Mouse (Mus musculus) CH12.LX (cell line): ENCODE measurements around the gene Ubxn6. TPM values are rescaled to one million over a fixed set of nuclear protein-coding genes. Genes with fewer than 3 reads are reported as not detected.

Source experiments
- DNase-seq: peaks from one replicate; pipeline ENCODE4 v3.0.0-alpha.2; 2013; ENCODE audit errors: extremely low read depth
- H3K27ac ChIP-seq: 2 replicates; pipeline ENCODE4 v1.5.1; 2012; ENCODE audit warnings: low read depth, mild to moderate bottlenecking, control low read depth, moderate library complexity; ENCODE audit not compliant: insufficient read depth
- H3K27me3 ChIP-seq: replicated peaks from 2 replicates; pipeline ENCODE3; 2012; ENCODE audit warnings: inconsistent platforms
- H3K36me3 ChIP-seq, 2 experiments: replicated peaks in 1 of 2; 2 replicates each; pipeline versions ENCODE3 to v1.6.1; 2012; ENCODE audit warnings: inconsistent platforms in 1 of 2, low read length in 1 of 2, mild to moderate bottlenecking in 1 of 2, mixed read lengths in 1 of 2, moderate library complexity in 1 of 2; ENCODE audit not compliant: control insufficient read depth in 1 of 2, insufficient read depth in 1 of 2
- H3K4me1 ChIP-seq, 2 experiments: 2 replicates each; pipeline ENCODE4 v1.6.1; 2012; ENCODE audit warnings: inconsistent platforms in 1 of 2, moderate library complexity in 1 of 2; ENCODE audit not compliant: insufficient read depth in 2 of 2, control insufficient read depth in 1 of 2
- H3K4me2 ChIP-seq: 2 replicates; pipeline ENCODE4 v1.6.1; 2012; ENCODE audit warnings: low read depth, mild to moderate bottlenecking, control low read depth; ENCODE audit not compliant: poor library complexity, insufficient read depth, severe bottlenecking
- H3K4me3 ChIP-seq, 3 experiments: fragments of 150-350 bp in 1 of 3; sonication (generic) in 1 of 3; replicated peaks in 1 of 3; 2 replicates each; pipeline versions ENCODE3 to v1.5.1; 2011 to 2012; ENCODE audit warnings: low read depth in 2 of 3, low read length in 2 of 3, mild to moderate bottlenecking in 2 of 3, moderate library complexity in 2 of 3, control low read depth in 1 of 3, improper control_type of control experiment in 1 of 3, inconsistent platforms in 1 of 3, mixed read lengths in 1 of 3; ENCODE audit not compliant: poor library complexity in 1 of 3
- H3K79me2 ChIP-seq: replicated peaks from 2 replicates; pipeline ENCODE4 v1.6.1; 2012; ENCODE audit warnings: mild to moderate bottlenecking, moderate library complexity; ENCODE audit not compliant: control insufficient read depth, poor library complexity, insufficient read depth, severe bottlenecking; ENCODE audit errors: extremely low read depth
- H3K9ac ChIP-seq: 2 replicates; pipeline ENCODE4 v1.6.1; 2012; ENCODE audit warnings: low read depth, mild to moderate bottlenecking, control low read depth, moderate library complexity; ENCODE audit not compliant: insufficient read depth
- H3K9me3 ChIP-seq: replicated peaks from 2 replicates; pipeline ENCODE3; 2012; ENCODE audit warnings: low read length, inconsistent platforms, mixed read lengths
- CTCF ChIP-seq, 2 experiments: IDR thresholded peaks in 1 of 2; conservative IDR thresholded peaks in 1 of 2; 2 replicates each; pipeline ENCODE4 v1.5.1; 2011 to 2012; ENCODE audit warnings: low read depth in 2 of 2, low read length in 2 of 2, improper control_type of control experiment in 1 of 2, inconsistent platforms in 1 of 2, mild to moderate bottlenecking in 1 of 2, moderate library complexity in 1 of 2
- ELF1 ChIP-seq: IDR thresholded peaks from 2 replicates; pipeline ENCODE4 v1.6.1; 2014; ENCODE audit warnings: low read depth, mild to moderate bottlenecking, inconsistent platforms, low read length, improper control_type of control experiment
- ETS1 ChIP-seq: conservative IDR thresholded peaks from 2 replicates; pipeline ENCODE4 v1.6.1; 2012; ENCODE audit warnings: low read depth, mild to moderate bottlenecking, inconsistent platforms, low read length, improper control_type of control experiment, moderate library complexity
- GABPA ChIP-seq: IDR thresholded peaks from 2 replicates; pipeline ENCODE4 v1.6.1; 2012; ENCODE audit warnings: low read depth, low read length, improper control_type of control experiment, inconsistent platforms; ENCODE audit not compliant: insufficient replicate concordance
- HCFC1 ChIP-seq: IDR thresholded peaks from 2 replicates; pipeline ENCODE4 v1.6.1; 2012; ENCODE audit warnings: low read depth, mild to moderate bottlenecking, inconsistent platforms, low read length, improper control_type of control experiment
- KAT2A ChIP-seq: IDR thresholded peaks from 2 replicates; pipeline ENCODE4 v1.6.1; 2012; ENCODE audit warnings: low read length, improper control_type of control experiment, inconsistent platforms; ENCODE audit not compliant: insufficient replicate concordance
- MAFK ChIP-seq: IDR thresholded peaks from 2 replicates; pipeline ENCODE4 v1.6.1; 2011; ENCODE audit warnings: low read length, improper control_type of control experiment; ENCODE audit not compliant: insufficient replicate concordance
- MAX ChIP-seq: IDR thresholded peaks from 2 replicates; pipeline ENCODE4 v1.6.1; 2011; ENCODE audit warnings: low read length, improper control_type of control experiment
- MEF2A ChIP-seq: IDR thresholded peaks from 2 replicates; pipeline ENCODE4 v1.6.1; 2014; ENCODE audit warnings: low read depth, mild to moderate bottlenecking, inconsistent platforms, low read length, improper control_type of control experiment, borderline replicate concordance
- MXI1 ChIP-seq: IDR thresholded peaks from 2 replicates; pipeline ENCODE4 v1.6.1; 2011; ENCODE audit warnings: mild to moderate bottlenecking, low read depth, low read length, improper control_type of control experiment
- NRF1 ChIP-seq: IDR thresholded peaks from 2 replicates; pipeline ENCODE4 v1.6.1; 2014; ENCODE audit warnings: low read depth, mild to moderate bottlenecking, inconsistent platforms, low read length, improper control_type of control experiment, moderate library complexity
- POLR2A ChIP-seq: IDR thresholded peaks from 2 replicates; pipeline ENCODE4 v1.6.1; 2011; ENCODE audit warnings: low read depth, mild to moderate bottlenecking, improper control_type of control experiment, low read length
- POLR2AphosphoS2 ChIP-seq: IDR thresholded peaks from 2 replicates; pipeline ENCODE4 v1.6.1; 2011; ENCODE audit warnings: low read depth, low read length, improper control_type of control experiment
- SIN3A ChIP-seq: IDR thresholded peaks from 2 replicates; pipeline ENCODE4 v1.6.1; 2012; ENCODE audit warnings: low read length, improper control_type of control experiment, inconsistent platforms
- TBP ChIP-seq: conservative IDR thresholded peaks from 2 replicates; pipeline ENCODE4 v1.6.1; 2011; ENCODE audit warnings: low read depth, low read length, improper control_type of control experiment
- TCF12 ChIP-seq: IDR thresholded peaks from 2 replicates; pipeline ENCODE4 v1.6.1; 2014; ENCODE audit warnings: low read depth, mild to moderate bottlenecking, inconsistent platforms, low read length, improper control_type of control experiment
- UBTF ChIP-seq: IDR thresholded peaks from 2 replicates; pipeline ENCODE4 v1.6.1; 2012; ENCODE audit warnings: low read depth, mild to moderate bottlenecking, inconsistent platforms, low read length, improper control_type of control experiment, moderate library complexity
- USF2 ChIP-seq: conservative IDR thresholded peaks from 2 replicates; pipeline ENCODE4 v1.6.1; 2011; ENCODE audit warnings: low read depth, low read length, improper control_type of control experiment
- ZMIZ1 ChIP-seq: IDR thresholded peaks from 2 replicates; pipeline ENCODE4 v1.6.1; 2012; ENCODE audit warnings: low read depth, mild to moderate bottlenecking, inconsistent platforms, low read length, improper control_type of control experiment
- ZNF384 ChIP-seq: IDR thresholded peaks from 2 replicates; pipeline ENCODE4 v1.6.1; 2012; ENCODE audit warnings: low read depth, low read length, improper control_type of control experiment, inconsistent platforms
- dilution Hi-C: fragments of 300-500 bp; cut with MboI; formaldehyde crosslinking; loops from 2 replicates; pipeline ENCODE4 v1.14.3; 2020; ENCODE audit warnings: low sequenced_read_pairs; ENCODE audit not compliant: extremely low pct_unique_long_range_greater_than_20kb, extremely low pct_ligation_motif_present
- in situ Hi-C: fragments of 300-500 bp; cut with MboI; formaldehyde crosslinking; loops from 3 replicates; pipeline ENCODE4 v1.14.3; 2019; ENCODE audit warnings: low sequenced_read_pairs, low pct_ligation_motif_present, low pct_unique_long_range_greater_than_20kb, mixed read lengths
- polyA plus RNA-seq: library from polyadenylated mRNA; unstranded; fragments of >175 nt; gene quantifications from 2 replicates; pipeline ENCODE4 v1.2.1, GENCODE M21; 2012; ENCODE audit warnings: low read depth; ENCODE audit not compliant: insufficient read length
- total RNA-seq, 2 experiments: library from RNA; depleted of rRNA; stranded (reverse); fragments of 300-350 nt in 1 of 2; fragments of >200 nt in 1 of 2; gene quantifications; 2 replicates each; pipeline ENCODE4 v1.2.3; 2012 to 2014

Ubxn6 gene
- total and polyA plus RNA-seq, 3 experiments, result 24.6 to 29.1 (median 26.8) TPM

DNA sequence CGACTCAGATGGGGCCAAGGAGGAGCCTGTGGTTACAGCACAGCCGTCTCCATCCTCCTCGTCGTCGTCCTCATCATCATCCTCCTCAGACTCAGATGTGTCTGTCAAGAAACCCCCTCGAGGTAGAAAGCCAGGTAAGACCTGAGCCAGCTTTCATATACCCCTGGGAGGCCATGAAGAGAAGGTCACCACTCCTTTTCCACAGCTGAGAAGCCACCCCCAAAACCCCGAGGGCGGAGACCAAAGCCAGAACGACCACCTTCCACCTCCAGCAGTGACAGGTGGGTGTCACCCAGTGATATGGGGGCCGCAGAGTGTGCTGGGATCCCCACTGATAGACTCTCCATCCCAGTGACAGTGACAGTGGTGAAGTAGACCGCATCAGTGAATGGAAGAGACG is 22.1 kb upstream of the Ubxn6 start:
- no peaks in the 10 kb centered on the region for H3K27me3 ChIP-seq
- H3K9ac ChIP-seq, result no peak overlapping the region
- no peak for DNase-seq
- H3K4me3 ChIP-seq, result no peak overlapping the region
- dilution Hi-C loops (no loop called here), in situ Hi-C loops (no loop called here)
- H3K9me3 ChIP-seq, result no peaks in the 10 kb centered on the region
- H3K36me3 ChIP-seq, result peaks cover 82 to 88% of the 10 kb centered on the region in 2 experiments
- no peaks in the 10 kb centered on the region for H3K4me1 ChIP-seq
- no peak overlapping the region for H3K27ac ChIP-seq
- H3K4me2 ChIP-seq, result no peak overlapping the region
- no peak for TF ChIP-seq TCF12
- TF ChIP-seq ETS1, result no peak
- TF ChIP-seq TBP, result no peak
- no peak for TF ChIP-seq ZMIZ1
- TF ChIP-seq MXI1, result no peak
- TF ChIP-seq POLR2A, result no peak
- no peak for TF ChIP-seq USF2
- TF ChIP-seq KAT2A, result no peak
- TF ChIP-seq CTCF (conservative IDR thresholded peaks at IDR 0.05 in 1 of 2, IDR thresholded peaks at IDR 0.05 in 1 of 2; ENCODE audit: low read depth in 2 of 2, low read length in 2 of 2), result no peak
- TF ChIP-seq GABPA, result no peak
- no peak for TF ChIP-seq NRF1
- no peak for TF ChIP-seq ZNF384
- no peak for TF ChIP-seq SIN3A
- no peak for TF ChIP-seq UBTF
- no peak for TF ChIP-seq MEF2A
- no peak for TF ChIP-seq ELF1
- no peak for TF ChIP-seq HCFC1
- TF ChIP-seq, all 38 proteins: peak for 0
- H3K79me2 ChIP-seq, result no peaks in the 10 kb centered on the region

GRCm38 (mm10) chr17:56092794-56093193 is 18.0 kb upstream of the Ubxn6 start:
- peaks cover 56 to 83% of the 10 kb centered on the region in 2 experiments for H3K36me3 ChIP-seq
- no peaks in the 10 kb centered on the region for H3K27me3 ChIP-seq
- no peak overlapping the region for H3K9ac ChIP-seq
- H3K27ac ChIP-seq, result no peak overlapping the region
- no peak for DNase-seq
- H3K9me3 ChIP-seq, result no peaks in the 10 kb centered on the region
- in situ Hi-C loops (no loop called here), dilution Hi-C loops (no loop called here)
- no peaks in the 10 kb centered on the region for H3K79me2 ChIP-seq
- TF ChIP-seq CTCF (conservative IDR thresholded peaks at IDR 0.05 in 1 of 2, IDR thresholded peaks at IDR 0.05 in 1 of 2; ENCODE audit: low read depth in 2 of 2, low read length in 2 of 2) (no peak), TCF12 (no peak), POLR2AphosphoS2 (no peak), MAX (no peak), MAFK (no peak), UBTF (no peak), POLR2A (no peak)
- no peak overlapping the region for H3K4me3 ChIP-seq
- no peak overlapping the region for H3K4me2 ChIP-seq
- H3K4me1 ChIP-seq, result no peaks in the 10 kb centered on the region
